15 mouse cellular contexts compared by ENCODE assay signal in the genomic region with DNA sequence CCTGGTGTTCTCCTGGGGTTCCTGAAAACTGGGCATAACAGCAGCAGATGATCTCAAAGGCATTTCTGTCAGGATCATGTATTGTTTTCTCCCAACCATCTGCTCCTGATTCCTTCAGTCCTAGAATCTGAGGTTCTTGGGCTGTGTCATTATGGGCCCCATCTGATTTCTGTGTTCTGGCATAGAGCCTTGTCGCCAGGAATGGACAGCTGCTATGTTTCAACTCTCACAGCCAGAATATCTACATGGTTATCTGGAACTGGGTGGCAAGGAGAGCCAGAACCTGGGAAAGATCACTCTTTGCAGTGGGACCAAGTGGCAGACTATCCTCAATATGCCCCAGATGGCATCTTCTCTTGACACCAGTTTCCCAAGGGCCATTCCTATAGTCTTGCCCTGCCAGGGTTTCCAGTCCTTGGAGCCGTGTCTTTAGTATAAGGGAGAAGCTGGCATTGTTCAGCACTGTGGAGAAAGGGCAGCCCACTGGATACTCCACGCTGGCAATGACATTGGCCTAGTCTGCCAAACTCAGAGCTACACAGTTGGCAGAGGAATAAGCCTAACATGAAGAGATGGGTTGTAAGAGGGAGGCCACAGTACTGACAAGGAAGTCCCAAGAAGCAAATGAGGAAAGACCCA. TPM values are rescaled to one million over a fixed set of nuclear protein-coding genes. Genes with fewer than 3 reads are reported as not detected.
DNase-seq lines count a peak whose midpoint lies in the region; ATAC-seq lines count a peak whose summit lies in the region.
"Had no signal": no experiment of that assay in that cellular context is flagged by ENCODE, and none has a peak within 500 bp of the region (broad histone marks: within the 10 kb centered on the region; RNA-seq: fewer than 3 reads in every experiment).

No protein-coding gene starts in this region.

- H3K27ac ChIP-seq in hindbrain, embryonic 16.5 days (ENCODE audit: low read depth, low read length), result no peak overlapping the region
- H3K27ac ChIP-seq in hindbrain, embryonic 10.5 days, result no peak overlapping the region
- no peak overlapping the region for H3K27ac ChIP-seq in forebrain, embryonic 13.5 days
- H3K27ac ChIP-seq: hindbrain, embryonic 12.5 days; limb, embryonic 13.5 days; neural tube, embryonic 12.5 days had no signal

- no peaks in the 10 kb centered on the region for H3K27me3 ChIP-seq in hindbrain, embryonic 16.5 days (replicated peaks; ENCODE audit: control insufficient read depth, insufficient read depth, low read length)
- H3K27me3 ChIP-seq in hindbrain, embryonic 10.5 days (ENCODE audit: insufficient read depth, poor library complexity, severe bottlenecking), result no peaks in the 10 kb centered on the region
- no peaks in the 10 kb centered on the region for H3K27me3 ChIP-seq in forebrain, embryonic 13.5 days
- H3K27me3 ChIP-seq: CH12.LX; hindbrain, embryonic 12.5 days; limb, embryonic 13.5 days; neural tube, embryonic 12.5 days had no signal

- peaks cover 9% of the 10 kb centered on the region for H3K9me3 ChIP-seq in hindbrain, embryonic 16.5 days (ENCODE audit: control insufficient read depth, low read length)
- peaks cover 7% of the 10 kb centered on the region; the same call in 1 of the 2 replicates for H3K9me3 ChIP-seq in hindbrain, embryonic 10.5 days
- peaks cover 9% of the 10 kb centered on the region for H3K9me3 ChIP-seq in forebrain, embryonic 13.5 days (replicated peaks)
- H3K9me3 ChIP-seq: neural tube, embryonic 12.5 days had no signal

- 77% methylated on average over 3 of the region's 3 CpGs for WGBS in hindbrain, embryonic 16.5 days
- WGBS in hindbrain, embryonic 10.5 days, result 91% methylated on average over 3 of the region's 3 CpGs
- 93% methylated on average over 3 of the region's 3 CpGs for WGBS in forebrain, embryonic 13.5 days

- peak; percentile 42; the same call in 1 of the 2 replicates for ATAC-seq in hindbrain, embryonic 16.5 days
- no peak for ATAC-seq in forebrain, embryonic 13.5 days

- no peak for DNase-seq in hindbrain, embryonic 10.5 days (ENCODE audit: low spot score)
- DNase-seq in adrenal gland, postnatal 10 days, result peak; percentile 62
- peak; percentile 62 for DNase-seq in cerebellum, adult 11-12 months
- peak; percentile 42 to 62 for DNase-seq in heart, postnatal 14 days
- DNase-seq in right cerebral cortex, postnatal 14 days, result no peak
- no peak for DNase-seq in thymus, postnatal 14 days
- DNase-seq: right cerebral cortex, postnatal 4 days had no signal

- H3K4me1 ChIP-seq in hindbrain, embryonic 16.5 days (ENCODE audit: control insufficient read depth, insufficient read depth, low read depth, low read length), result no peaks in the 10 kb centered on the region
- H3K4me1 ChIP-seq in hindbrain, embryonic 10.5 days (replicated peaks), result no peaks in the 10 kb centered on the region
- no peaks in the 10 kb centered on the region for H3K4me1 ChIP-seq in forebrain, embryonic 13.5 days
- H3K4me1 ChIP-seq: hindbrain, embryonic 12.5 days; limb, embryonic 13.5 days; neural tube, embryonic 12.5 days had no signal

- intact Hi-C loops in heart, postnatal 14 days (cut with DNase I), result no loop called here

- H3K4me2 ChIP-seq in hindbrain, embryonic 16.5 days (ENCODE audit: low read length), result no peak overlapping the region
- no peak overlapping the region for H3K4me2 ChIP-seq in forebrain, embryonic 13.5 days
- H3K4me2 ChIP-seq: hindbrain, embryonic 12.5 days; limb, embryonic 13.5 days; neural tube, embryonic 12.5 days had no signal

- H3K9ac ChIP-seq in hindbrain, embryonic 16.5 days (ENCODE audit: low read depth, low read length), result no peak overlapping the region
- no peak overlapping the region for H3K9ac ChIP-seq in forebrain, embryonic 13.5 days
- H3K9ac ChIP-seq: hindbrain, embryonic 12.5 days; limb, embryonic 13.5 days; neural tube, embryonic 12.5 days had no signal

- H3K36me3 ChIP-seq in hindbrain, embryonic 16.5 days (ENCODE audit: control insufficient read depth, insufficient read depth, low read length), result peaks cover 30% of the 10 kb centered on the region
- peaks cover 86% of the 10 kb centered on the region for H3K36me3 ChIP-seq in hindbrain, embryonic 10.5 days
- peaks cover 61% of the 10 kb centered on the region for H3K36me3 ChIP-seq in forebrain, embryonic 13.5 days (ENCODE audit: poor library complexity, severe bottlenecking)

- no peak overlapping the region for H3K4me3 ChIP-seq in hindbrain, embryonic 16.5 days (ENCODE audit: low read length)
- no peak overlapping the region for H3K4me3 ChIP-seq in hindbrain, embryonic 10.5 days
- no peak overlapping the region for H3K4me3 ChIP-seq in forebrain, embryonic 13.5 days
- H3K4me3 ChIP-seq: hindbrain, embryonic 12.5 days; limb, embryonic 13.5 days; neural tube, embryonic 12.5 days had no signal

RNA-seq across cellular contexts. Expression of gene Amn1, which starts 13.5 kb away (rescaled TPM):
- polyA plus RNA-seq in hindbrain, embryonic 16.5 days (2015; fragmentation: Nextera tagmentation; extraction: Ambion mirVana), result 89.8 and 93.6 TPM in 2 replicates
- 51.9 and 70.0 TPM in 2 replicates for polyA plus RNA-seq in hindbrain, embryonic 10.5 days (2016; fragmentation: Nextera tagmentation; extraction: Ambion mirVana)
- 10 to 100 TPM; 25.0 to 26.0 TPM for total RNA-seq in adrenal gland, postnatal 10 days (2021)
- 10 to 100 TPM; 19.5 to 21.7 TPM for total RNA-seq in heart, postnatal 14 days (2021)
- 95.6 and 98.2 TPM in 2 replicates for polyA plus RNA-seq in forebrain, embryonic 13.5 days (2015; fragmentation: Nextera tagmentation; extraction: Ambion mirVana)

RNA-seq across cellular contexts. Expression of gene Etfbkmt, which starts 35.4 kb away (rescaled TPM):
- 7.6 and 8.0 TPM in 2 replicates for polyA plus RNA-seq in hindbrain, embryonic 16.5 days (2015; fragmentation: Nextera tagmentation; extraction: Ambion mirVana)
- polyA plus RNA-seq in hindbrain, embryonic 10.5 days (2016; fragmentation: Nextera tagmentation; extraction: Ambion mirVana), result 8.8 and 10.7 TPM in 2 replicates
- 10 to 100 TPM; 23.6 to 43.5 TPM for total RNA-seq in adrenal gland, postnatal 10 days (2021)
- 10 to 100 TPM; 31.2 to 31.9 TPM for total RNA-seq in heart, postnatal 14 days (2021)
- polyA plus RNA-seq in forebrain, embryonic 13.5 days (2015; fragmentation: Nextera tagmentation; extraction: Ambion mirVana), result 8.3 TPM in 2 replicates

RNA-seq across cellular contexts. Expression of gene Gm10203, which starts 45.1 kb away (rescaled TPM):
- polyA plus RNA-seq in hindbrain, embryonic 16.5 days (2015; fragmentation: Nextera tagmentation; extraction: Ambion mirVana), result not detected in 2 replicates
- polyA plus RNA-seq in hindbrain, embryonic 10.5 days (2016; fragmentation: Nextera tagmentation; extraction: Ambion mirVana), result not detected in 2 replicates
- total RNA-seq in adrenal gland, postnatal 10 days (2021), result not detected
- total RNA-seq in heart, postnatal 14 days (2021), result not detected
- polyA plus RNA-seq in forebrain, embryonic 13.5 days (2015; fragmentation: Nextera tagmentation; extraction: Ambion mirVana), result not detected in 2 replicates
- total RNA-seq: CH12.LX; layer of hippocampus, adult 18-20 months had no signal
- polyA plus RNA-seq: embryonic facial prominence, embryonic 14.5 days; hindbrain, embryonic 12.5 days; limb, embryonic 13.5 days; neural tube, embryonic 12.5 days had no signal

Comparison
In these comparisons a context has a peak if more than half of its experiments do, and no peak if none do; other contexts are left out.
1. DNase-seq: peak in adrenal gland, postnatal 10 days (single experiment), cerebellum, adult 11-12 months (single experiment) and heart, postnatal 14 days (2 of 2); none in hindbrain, embryonic 10.5 days (single experiment), right cerebral cortex, postnatal 14 days (single experiment) and thymus, postnatal 14 days (single experiment).